Mouse (Mus musculus): Measurements from ENCODE around the gene Pde4b. TPM values are rescaled to one million over a fixed set of nuclear protein-coding genes. Genes with fewer than 3 reads are reported as not detected.

The Pde4b gene
- polyA plus RNA-seq, 1 experiment from 2014 or later = 37.3 TPM

DNA sequence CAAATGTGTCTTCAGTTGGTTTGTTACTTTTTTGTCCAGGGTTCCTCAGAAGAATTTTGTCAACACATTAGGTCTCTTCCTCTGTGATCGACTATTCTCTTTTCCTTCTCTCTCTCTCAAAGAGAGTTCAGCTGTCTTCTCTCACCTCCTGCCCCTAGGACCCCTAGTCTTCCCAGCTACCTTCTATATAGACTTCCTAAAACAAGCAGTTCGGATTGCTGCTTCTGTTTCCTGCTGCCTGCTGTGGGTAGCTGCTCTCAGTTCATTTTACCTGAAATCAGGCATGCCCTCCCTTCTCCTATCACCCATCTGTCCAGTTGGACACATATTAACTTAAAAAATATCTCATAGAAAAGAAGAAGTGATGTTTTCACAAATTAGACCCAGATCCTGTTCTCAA is 430.3 kb downstream of the Pde4b start:
- no peaks in the 10 kb centered on the region for H3K9me3 ChIP-seq
- H3K27me3 ChIP-seq = no peaks in the 10 kb centered on the region
- 49% methylated on average over 2 of the region's 2 CpGs for WGBS
- H3K4me1 ChIP-seq = peaks cover 17% of the 10 kb centered on the region
- H3K36me3 ChIP-seq = no peaks in the 10 kb centered on the region
- ATAC-seq (ENCODE audit: borderline replicate concordance, extremely low read depth, low FRiP score, low TSS enrichment) = no peak
- H3K4me3 ChIP-seq = no peak overlapping the region
- no peak overlapping the region for H3K9ac ChIP-seq
- no peak overlapping the region for H3K4me2 ChIP-seq
- H3K27ac ChIP-seq = no peak overlapping the region

DNA sequence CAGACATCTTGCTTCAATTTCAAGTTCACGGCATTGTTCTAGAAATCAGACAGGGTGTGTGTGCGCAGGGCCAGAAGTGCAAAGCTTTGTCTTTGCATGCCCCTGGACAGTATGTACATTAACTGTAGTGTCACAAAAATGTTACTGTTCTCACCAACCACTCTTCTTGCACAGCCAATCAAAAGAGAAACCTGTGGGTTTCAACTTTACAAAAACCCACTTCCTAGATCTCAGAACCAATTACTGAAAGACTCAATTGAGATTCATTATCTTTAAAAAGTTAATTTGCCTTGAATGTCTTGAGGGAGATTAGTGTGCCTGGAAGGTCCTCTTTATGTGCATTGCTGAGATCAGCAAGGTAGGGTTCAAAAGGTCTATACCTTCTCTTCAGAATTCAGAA is 431.0 kb downstream of the Pde4b start:
- H3K9me3 ChIP-seq = no peaks in the 10 kb centered on the region
- no peak overlapping the region for H3K4me2 ChIP-seq
- no peak overlapping the region for H3K9ac ChIP-seq
- H3K27ac ChIP-seq = no peak overlapping the region
- 82% methylated on average over 2 of the region's 2 CpGs for WGBS
- no peaks in the 10 kb centered on the region for H3K27me3 ChIP-seq
- peaks cover 14% of the 10 kb centered on the region for H3K4me1 ChIP-seq
- no peak for ATAC-seq (ENCODE audit: borderline replicate concordance, extremely low read depth, low FRiP score, low TSS enrichment)
- no peak overlapping the region for H3K4me3 ChIP-seq
- no peaks in the 10 kb centered on the region for H3K36me3 ChIP-seq

DNA sequence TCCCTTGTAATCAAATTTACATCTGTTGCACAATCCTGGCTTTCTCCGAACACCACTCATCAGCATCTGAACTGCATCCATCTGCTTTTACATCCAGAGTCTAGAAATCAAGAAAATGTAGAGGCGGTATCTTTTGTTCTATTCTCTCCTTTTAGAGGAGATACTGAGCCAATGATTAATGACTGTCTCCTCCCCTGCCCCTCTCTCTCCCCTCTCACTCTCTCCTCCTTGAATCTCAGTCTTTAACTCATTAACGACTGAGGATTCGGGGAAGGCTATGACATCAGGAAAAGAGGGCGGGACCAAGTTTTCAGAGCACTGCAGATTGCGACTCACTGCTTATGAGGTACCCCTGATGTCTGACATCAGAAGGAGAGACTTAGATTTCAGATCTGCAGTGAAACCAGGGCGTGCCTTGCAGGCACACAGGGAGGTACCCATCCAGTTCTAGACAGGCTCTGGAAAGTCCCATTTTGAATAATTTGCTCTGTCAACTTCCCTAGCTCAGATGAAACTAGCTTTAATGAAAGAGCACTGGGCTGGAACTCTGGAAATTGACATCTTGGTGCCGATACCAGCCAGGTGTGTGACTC is 433.4 kb downstream of the Pde4b start:
- Histone ChIP-seq H3K9me3 (no peaks in the 10 kb centered on the region), H3K4me1 (peaks cover 8% of the 10 kb centered on the region; the same call in 1 of the 2 replicates), H3K4me2 (no peak overlapping the region), H3K27ac (no peak overlapping the region), H3K27me3 (no peaks in the 10 kb centered on the region), H3K9ac (no peak overlapping the region), H3K36me3 (no peaks in the 10 kb centered on the region), H3K4me3 (no peak overlapping the region)
- ATAC-seq (ENCODE audit: borderline replicate concordance, extremely low read depth, low FRiP score, low TSS enrichment) = no peak
- WGBS = 59% methylated on average over 8 of the region's 8 CpGs

DNA sequence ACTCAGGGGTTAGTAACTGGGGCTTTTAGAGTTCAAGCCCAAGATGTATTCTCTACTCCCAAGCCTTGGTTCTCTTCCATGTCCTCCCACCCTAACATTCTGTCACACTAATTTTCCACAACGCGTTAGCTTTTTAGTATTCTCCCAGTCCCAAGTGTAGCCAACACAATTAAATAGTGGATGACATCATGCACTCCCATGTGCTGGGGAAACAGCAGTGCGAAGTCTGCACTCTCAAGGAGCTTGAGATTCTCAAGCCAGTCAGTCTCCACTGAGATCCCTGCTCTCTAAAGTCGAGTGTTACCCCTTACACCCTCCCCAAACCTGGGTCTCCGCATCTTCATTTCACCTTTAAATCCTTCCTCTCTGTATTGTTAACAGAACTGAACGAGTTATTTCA is 434.1 kb downstream of the Pde4b start:
- no peak overlapping the region for H3K27ac ChIP-seq
- H3K27me3 ChIP-seq = no peaks in the 10 kb centered on the region
- no peak overlapping the region for H3K4me2 ChIP-seq
- H3K9ac ChIP-seq = no peak overlapping the region
- H3K4me1 ChIP-seq = peaks cover 8% of the 10 kb centered on the region; the same call in 1 of the 2 replicates
- no peaks in the 10 kb centered on the region for H3K9me3 ChIP-seq
- no peaks in the 10 kb centered on the region for H3K36me3 ChIP-seq
- ATAC-seq (ENCODE audit: borderline replicate concordance, extremely low read depth, low FRiP score, low TSS enrichment) = no peak
- WGBS = 68% methylated on average over 6 of the region's 6 CpGs
- no peak overlapping the region for H3K4me3 ChIP-seq

DNA sequence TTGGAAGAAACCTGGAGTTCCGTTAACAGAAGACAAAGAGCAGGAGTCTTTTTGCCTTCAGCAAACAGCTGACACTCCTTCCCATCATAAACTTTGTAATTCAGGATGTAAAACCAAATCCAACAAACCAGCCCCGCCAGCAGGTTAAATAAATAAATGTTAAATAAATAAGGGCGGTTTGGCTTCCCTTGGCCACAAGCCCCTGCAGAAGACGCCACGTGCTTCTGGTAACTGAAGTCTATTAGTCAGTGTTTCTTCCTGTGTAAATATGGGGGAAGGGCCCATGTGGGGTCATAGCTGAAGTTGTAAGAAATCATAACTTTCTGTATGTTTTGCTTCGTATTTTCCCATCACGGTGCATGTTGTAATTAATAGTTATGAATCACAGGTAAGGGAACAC is 440.0 kb downstream of the Pde4b start:
- H3K27ac ChIP-seq = no peak overlapping the region
- no peak overlapping the region for H3K4me3 ChIP-seq
- no peak for ATAC-seq (ENCODE audit: borderline replicate concordance, extremely low read depth, low FRiP score, low TSS enrichment)
- H3K4me1 ChIP-seq = no peaks in the 10 kb centered on the region
- H3K4me2 ChIP-seq = no peak overlapping the region
- 30% methylated on average over 7 of the region's 7 CpGs for WGBS
- H3K9me3 ChIP-seq = no peaks in the 10 kb centered on the region
- no peak overlapping the region for H3K9ac ChIP-seq
- H3K27me3 ChIP-seq = no peaks in the 10 kb centered on the region
- H3K36me3 ChIP-seq = no peaks in the 10 kb centered on the region

DNA sequence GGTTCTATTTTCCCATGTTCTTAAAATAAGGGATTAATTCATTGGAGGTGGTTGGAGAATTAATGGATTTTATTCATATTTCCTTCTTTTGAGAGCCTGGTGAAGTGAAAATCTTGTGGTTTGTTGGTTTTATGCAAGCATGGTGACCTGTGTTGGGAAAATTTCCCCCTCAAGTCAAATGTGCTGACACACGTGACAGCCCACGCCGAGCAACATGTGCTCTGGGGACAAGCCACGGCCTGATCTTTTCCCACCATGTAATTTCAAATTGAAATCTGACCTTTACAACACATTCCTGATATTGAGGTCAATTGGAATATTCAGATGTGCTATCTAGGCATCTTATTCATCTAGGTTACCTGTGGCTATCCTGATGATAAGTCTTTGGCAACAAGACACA is 443.5 kb downstream of the Pde4b start:
- no peaks in the 10 kb centered on the region for H3K4me1 ChIP-seq
- H3K27ac ChIP-seq = no peak overlapping the region
- H3K36me3 ChIP-seq = no peaks in the 10 kb centered on the region
- WGBS = 91% methylated on average over 4 of the region's 4 CpGs
- no peak overlapping the region for H3K9ac ChIP-seq
- no peaks in the 10 kb centered on the region for H3K9me3 ChIP-seq
- no peak for ATAC-seq (ENCODE audit: borderline replicate concordance, extremely low read depth, low FRiP score, low TSS enrichment)
- H3K4me3 ChIP-seq = no peak overlapping the region
- H3K27me3 ChIP-seq = no peaks in the 10 kb centered on the region
- H3K4me2 ChIP-seq = no peak overlapping the region

DNA sequence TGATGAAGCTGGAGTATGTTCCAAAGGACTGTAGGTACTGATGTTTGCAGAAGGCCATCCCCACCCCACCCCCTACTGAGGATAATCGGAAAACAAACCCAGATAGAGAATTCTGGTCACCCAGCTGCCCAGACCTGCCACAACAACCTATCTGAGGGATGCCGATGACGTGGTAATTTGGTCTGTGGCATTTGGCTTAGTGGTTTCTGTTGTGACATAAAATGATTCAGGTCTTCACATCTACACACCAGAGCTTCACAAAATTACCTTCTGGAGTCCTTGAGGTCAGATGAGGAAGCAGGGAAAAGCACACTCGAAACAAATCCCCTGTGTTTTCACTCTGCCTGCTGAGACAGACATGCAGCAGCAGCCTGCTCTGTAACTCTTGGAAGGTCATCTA is 444.4 kb downstream of the Pde4b start:
- H3K27ac ChIP-seq = no peak overlapping the region
- 61% methylated on average over 4 of the region's 4 CpGs for WGBS
- H3K27me3 ChIP-seq = no peaks in the 10 kb centered on the region
- no peaks in the 10 kb centered on the region for H3K4me1 ChIP-seq
- H3K4me2 ChIP-seq = no peak overlapping the region
- H3K36me3 ChIP-seq = no peaks in the 10 kb centered on the region
- no peaks in the 10 kb centered on the region for H3K9me3 ChIP-seq
- no peak for ATAC-seq (ENCODE audit: borderline replicate concordance, extremely low read depth, low FRiP score, low TSS enrichment)
- no peak overlapping the region for H3K4me3 ChIP-seq
- no peak overlapping the region for H3K9ac ChIP-seq

DNA sequence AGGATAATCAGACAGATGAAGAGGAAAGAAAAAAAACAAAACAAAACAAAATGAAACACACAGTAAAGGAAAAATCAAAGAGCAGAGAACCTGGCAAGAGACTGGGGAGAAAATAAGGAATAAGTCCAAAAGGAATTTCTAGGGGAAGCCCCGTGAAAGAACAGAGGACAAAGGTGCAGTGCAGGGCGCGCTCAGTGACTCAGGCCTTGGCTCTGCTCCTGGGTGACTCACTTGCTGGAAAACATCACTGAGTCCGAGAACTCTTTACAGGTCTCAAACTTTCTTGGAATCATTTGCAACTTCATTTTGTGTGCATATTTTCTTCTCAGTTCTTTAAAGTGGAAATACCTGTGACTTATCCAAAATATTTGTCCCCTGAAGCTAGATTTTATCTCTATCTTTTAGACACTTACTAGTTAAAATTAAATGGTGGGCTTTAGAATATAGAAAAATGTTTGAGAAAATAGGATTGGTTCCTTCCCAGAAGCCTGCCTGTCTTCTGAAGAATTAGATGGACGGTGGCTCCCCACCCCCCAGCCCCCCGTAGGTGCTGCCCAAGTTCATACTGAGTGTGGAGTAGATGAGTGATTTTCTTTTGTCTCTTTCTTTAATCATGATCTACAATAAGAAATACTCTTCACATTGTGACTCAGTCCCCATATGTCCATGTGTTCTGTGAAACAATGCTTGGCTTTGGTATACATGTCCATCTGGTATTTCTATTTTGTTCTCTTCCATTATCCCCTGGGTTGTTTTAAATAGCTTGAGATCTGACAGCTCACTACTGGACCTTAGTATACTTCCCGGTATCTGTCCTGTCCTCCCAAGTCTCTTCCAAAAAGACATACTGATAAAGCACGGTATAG is 446.1 kb downstream of the Pde4b start:
- Histone ChIP-seq H3K4me3 (no peak overlapping the region), H3K4me2 (no peak overlapping the region), H3K36me3 (no peaks in the 10 kb centered on the region), H3K27me3 (no peaks in the 10 kb centered on the region), H3K4me1 (no peaks in the 10 kb centered on the region), H3K9me3 (no peaks in the 10 kb centered on the region), H3K9ac (no peak overlapping the region), H3K27ac (no peak overlapping the region)
- no peak for ATAC-seq (ENCODE audit: borderline replicate concordance, extremely low read depth, low FRiP score, low TSS enrichment)
- WGBS = 59% methylated on average over 8 of the region's 8 CpGs

DNA sequence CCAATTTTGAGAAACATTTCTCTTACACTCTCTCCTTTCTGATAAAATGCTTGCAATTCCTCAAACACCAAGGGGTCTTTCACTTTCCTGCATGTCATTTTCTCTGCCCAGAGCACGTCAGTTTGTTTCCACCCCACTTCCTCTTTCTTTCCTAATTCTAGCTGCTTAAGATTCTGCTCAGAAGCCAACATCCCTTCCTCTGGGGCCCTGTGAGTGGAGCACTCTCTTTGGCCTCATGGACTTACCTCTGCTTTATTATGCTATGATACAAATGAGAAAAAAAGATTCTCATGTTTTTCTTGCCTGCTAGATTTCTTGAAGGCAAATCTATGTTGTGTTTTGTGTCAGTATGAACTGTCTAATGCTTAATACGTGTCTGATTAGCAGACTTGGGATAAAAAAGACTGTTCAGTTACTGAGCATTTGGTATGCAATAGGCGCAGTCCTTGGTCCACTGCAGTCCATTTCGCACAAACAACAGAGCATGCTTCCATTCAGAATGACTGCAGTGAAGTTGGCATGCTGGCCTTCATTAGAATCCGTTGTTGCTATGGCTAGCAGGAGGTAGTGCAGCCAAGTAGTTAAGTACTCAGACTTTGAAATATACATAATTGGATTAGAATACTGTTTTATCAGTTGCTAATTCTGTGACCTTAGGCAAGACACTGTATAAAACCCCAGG is 446.8 kb downstream of the Pde4b start:
- no peak overlapping the region for H3K4me3 ChIP-seq
- ATAC-seq (ENCODE audit: borderline replicate concordance, extremely low read depth, low FRiP score, low TSS enrichment) = no peak
- H3K9me3 ChIP-seq = no peaks in the 10 kb centered on the region
- no peak overlapping the region for H3K4me2 ChIP-seq
- no peak overlapping the region for H3K27ac ChIP-seq
- H3K4me1 ChIP-seq = no peaks in the 10 kb centered on the region
- H3K9ac ChIP-seq = no peak overlapping the region
- H3K36me3 ChIP-seq = no peaks in the 10 kb centered on the region
- 70% methylated on average over 5 of the region's 5 CpGs for WGBS
- no peaks in the 10 kb centered on the region for H3K27me3 ChIP-seq

DNA sequence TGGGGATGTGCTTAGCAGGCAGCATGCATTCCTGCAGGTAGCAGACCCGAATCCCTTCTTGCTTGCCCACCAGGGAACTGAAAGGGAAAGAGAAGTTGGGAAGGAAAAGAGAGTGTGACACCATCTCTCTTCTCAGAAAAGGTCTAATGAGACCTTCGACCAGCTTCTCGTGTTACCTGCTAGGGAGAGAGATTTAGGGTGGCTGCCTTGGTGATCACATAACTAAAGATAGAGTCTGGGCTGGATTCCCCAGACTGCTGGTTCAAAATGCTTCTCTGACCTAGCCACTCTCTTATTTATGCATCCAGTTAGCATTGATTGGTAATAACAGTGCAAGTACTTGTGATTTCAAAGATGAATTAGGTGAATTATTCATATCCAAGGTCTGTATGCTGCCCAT is 448.5 kb downstream of the Pde4b start:
- Histone ChIP-seq H3K4me1 (no peaks in the 10 kb centered on the region), H3K27ac (no peak overlapping the region), H3K4me2 (no peak overlapping the region), H3K27me3 (no peaks in the 10 kb centered on the region), H3K36me3 (no peaks in the 10 kb centered on the region), H3K9ac (no peak overlapping the region), H3K4me3 (no peak overlapping the region), H3K9me3 (no peaks in the 10 kb centered on the region)
- ATAC-seq (ENCODE audit: borderline replicate concordance, extremely low read depth, low FRiP score, low TSS enrichment) = no peak
- WGBS = 66% methylated on average over 3 of the region's 3 CpGs

DNA sequence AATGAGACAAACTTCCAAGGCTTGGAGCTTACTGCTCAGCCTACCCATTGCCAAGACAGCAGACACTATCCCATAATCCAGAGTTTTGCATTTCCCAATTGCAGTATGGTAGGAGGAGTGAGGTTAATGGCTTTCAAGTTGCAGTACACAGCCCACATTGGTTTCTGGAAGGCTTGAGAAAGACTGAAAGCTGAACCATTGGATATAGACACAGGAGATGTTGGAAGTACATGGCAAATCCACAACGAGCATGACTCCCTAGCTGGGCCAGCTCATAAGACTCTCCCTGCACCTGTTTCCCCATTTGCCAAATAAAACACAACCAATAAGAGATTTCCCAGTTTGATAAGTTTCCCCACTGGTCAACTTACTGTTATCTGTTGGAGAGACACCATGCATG is 450.9 kb downstream of the Pde4b start:
- H3K27ac ChIP-seq = no peak overlapping the region
- no peaks in the 10 kb centered on the region for H3K27me3 ChIP-seq
- H3K9me3 ChIP-seq = no peaks in the 10 kb centered on the region
- no peaks in the 10 kb centered on the region for H3K4me1 ChIP-seq
- no peak for ATAC-seq (ENCODE audit: borderline replicate concordance, extremely low read depth, low FRiP score, low TSS enrichment)
- H3K4me2 ChIP-seq = no peak overlapping the region
- no peak overlapping the region for H3K9ac ChIP-seq
- WGBS = 86% methylated on average over 1 of the region's 1 CpGs
- no peaks in the 10 kb centered on the region for H3K36me3 ChIP-seq
- no peak overlapping the region for H3K4me3 ChIP-seq

DNA sequence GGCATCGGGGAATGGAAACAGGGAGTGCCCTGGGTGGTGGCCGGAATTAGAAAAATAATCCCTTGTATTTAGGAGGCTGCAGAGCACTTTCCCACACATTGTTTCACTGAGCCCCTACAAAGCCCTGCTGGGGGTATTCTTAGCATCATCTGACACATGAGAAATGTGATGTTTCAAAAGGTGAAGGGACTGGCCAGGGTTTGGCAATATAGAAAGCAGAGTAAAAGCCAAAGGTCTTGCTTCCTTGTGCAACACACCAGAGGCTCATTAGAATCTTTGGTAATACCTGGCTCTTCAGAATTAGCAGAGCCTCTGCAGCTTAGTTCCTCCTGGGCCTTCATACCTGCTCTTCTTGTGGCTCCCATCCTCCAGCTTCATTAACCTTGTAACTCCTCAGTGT is 451.4 kb downstream of the Pde4b start:
- Histone ChIP-seq H3K4me2 (no peak overlapping the region), H3K27me3 (no peaks in the 10 kb centered on the region), H3K9ac (no peak overlapping the region), H3K4me1 (no peaks in the 10 kb centered on the region), H3K4me3 (no peak overlapping the region), H3K36me3 (no peaks in the 10 kb centered on the region), H3K9me3 (no peaks in the 10 kb centered on the region), H3K27ac (no peak overlapping the region)
- no peak for ATAC-seq (ENCODE audit: borderline replicate concordance, extremely low read depth, low FRiP score, low TSS enrichment)
- WGBS = 89% methylated on average over 2 of the region's 2 CpGs
